Mouse (Mus musculus) liver, embryonic 11.5 days (tissue): ENCODE data around the gene Psmd4. TPM values are rescaled to one million over a fixed set of nuclear protein-coding genes. Genes with fewer than 3 reads are reported as not detected.

Experiments
- ATAC-seq: fragments of 200-750 bp; cut with Nextera tagmentation; replicated peaks from 2 replicates; pipeline ENCODE4 v1.8.0; 2017; ENCODE audit warnings: moderate number of reproducible peaks, mild to moderate bottlenecking, moderate TSS enrichment, moderate library complexity; ENCODE audit not compliant: low FRiP score
- DNase-seq: peaks from one replicate; pipeline ENCODE4 v3.0.0-alpha.2; 2017; ENCODE audit warnings: low spot score
- H3K27ac ChIP-seq: fragments of 300-500 bp; sonication (generic); 2 replicates; pipeline ENCODE4 v1.5.1; 2014; ENCODE audit warnings: mild to moderate bottlenecking, low read depth, low read length, control low read depth
- H3K27me3 ChIP-seq: fragments of 300-500 bp; sonication (generic); replicated peaks from 2 replicates; pipeline ENCODE4 v1.6.1; 2014; ENCODE audit warnings: low read length, mixed read lengths; ENCODE audit not compliant: control insufficient read depth, insufficient read depth
- H3K36me3 ChIP-seq: fragments of 300-500 bp; sonication (generic); 2 replicates; pipeline ENCODE4 v1.6.1; 2014; ENCODE audit warnings: mild to moderate bottlenecking, low read length, moderate library complexity, mixed read lengths; ENCODE audit not compliant: control insufficient read depth, insufficient read depth
- H3K4me1 ChIP-seq: fragments of 300-500 bp; sonication (generic); replicated peaks from 2 replicates; pipeline ENCODE4 v1.6.1; 2014; ENCODE audit warnings: low read length, mixed read lengths; ENCODE audit not compliant: control insufficient read depth, insufficient read depth
- H3K4me2 ChIP-seq: fragments of 300-500 bp; sonication (generic); 2 replicates; pipeline ENCODE4 v1.6.1; 2014; ENCODE audit warnings: mild to moderate bottlenecking, control low read depth, moderate library complexity
- H3K4me3 ChIP-seq: fragments of 300-500 bp; sonication (generic); 2 replicates; pipeline ENCODE4 v1.5.1; 2014; ENCODE audit warnings: low read depth, low read length, control low read depth
- H3K9ac ChIP-seq: fragments of 300-500 bp; sonication (generic); 2 replicates; pipeline ENCODE4 v1.6.1; 2014; ENCODE audit warnings: low read depth, low read length, control low read depth
- H3K9me3 ChIP-seq: fragments of 300-500 bp; sonication (generic); 2 replicates; pipeline ENCODE4 v1.6.1; 2016; ENCODE audit warnings: low read length, inconsistent platforms, mixed read lengths; ENCODE audit not compliant: control insufficient read depth
- WGBS: fragments of 180-500 bp; shearing (Covaris S2); extraction: QIAGEN DNeasy Blood & Tissue Kit; methylation state at CpG from one replicate; pipeline ENCODE4 v1.1.7; 2014; 5-methylcytosine and 5-hydroxymethylcytosine counted together
- polyA plus RNA-seq: library from polyadenylated mRNA; unstranded; fragments of >200 nt; fragmentation: Nextera tagmentation; extraction: Ambion mirVana; gene quantifications from 2 replicates; pipeline ENCODE4 v1.2.1, GENCODE M21; 2014

The Psmd4 gene
- polyA plus RNA-seq, 1 experiment from 2014 or later: 290 TPM

DNA sequence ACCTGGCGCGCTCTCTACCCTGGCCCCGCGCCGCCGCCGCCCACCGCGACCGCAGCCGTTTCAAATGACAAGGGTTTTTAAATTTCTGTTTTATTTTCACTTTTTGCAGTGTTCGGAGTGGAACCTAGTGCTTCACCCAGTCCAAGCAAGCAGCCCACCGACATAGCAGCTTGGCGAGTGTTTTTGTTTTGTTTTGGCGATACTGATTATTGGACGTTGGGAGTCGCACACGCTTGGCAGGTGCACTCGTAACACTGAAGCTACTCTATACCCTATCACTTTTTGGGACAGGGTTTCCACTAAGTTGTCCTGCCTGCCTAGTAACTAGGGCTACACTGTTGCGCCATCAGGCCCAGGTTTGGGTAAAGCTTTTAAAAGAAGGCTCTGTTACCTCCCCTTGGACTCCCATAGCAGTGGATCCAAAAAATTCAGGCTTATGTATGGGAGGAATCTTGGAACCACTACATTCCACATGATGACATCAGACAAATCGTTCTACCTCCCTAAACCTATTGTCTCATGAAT, 25.8 kb downstream of the Psmd4 start:
- H3K36me3 ChIP-seq: peaks cover 7% of the 10 kb centered on the region; the same call in 1 of the 2 replicates
- WGBS: 5% methylated on average over 21 of the region's 21 CpGs
- H3K9me3 ChIP-seq: no peaks in the 10 kb centered on the region
- DNase-seq (no peak), ATAC-seq (no peak)
- peak overlapping the region; percentile 72 for H3K4me2 ChIP-seq
- peak overlapping the region; percentile 92 for H3K4me3 ChIP-seq
- peak overlapping the region; percentile 82 for H3K9ac ChIP-seq
- peak overlapping the region; percentile 97 for H3K27ac ChIP-seq
- H3K4me1 ChIP-seq: peaks cover 21% of the 10 kb centered on the region
- H3K27me3 ChIP-seq: no peaks in the 10 kb centered on the region

DNA sequence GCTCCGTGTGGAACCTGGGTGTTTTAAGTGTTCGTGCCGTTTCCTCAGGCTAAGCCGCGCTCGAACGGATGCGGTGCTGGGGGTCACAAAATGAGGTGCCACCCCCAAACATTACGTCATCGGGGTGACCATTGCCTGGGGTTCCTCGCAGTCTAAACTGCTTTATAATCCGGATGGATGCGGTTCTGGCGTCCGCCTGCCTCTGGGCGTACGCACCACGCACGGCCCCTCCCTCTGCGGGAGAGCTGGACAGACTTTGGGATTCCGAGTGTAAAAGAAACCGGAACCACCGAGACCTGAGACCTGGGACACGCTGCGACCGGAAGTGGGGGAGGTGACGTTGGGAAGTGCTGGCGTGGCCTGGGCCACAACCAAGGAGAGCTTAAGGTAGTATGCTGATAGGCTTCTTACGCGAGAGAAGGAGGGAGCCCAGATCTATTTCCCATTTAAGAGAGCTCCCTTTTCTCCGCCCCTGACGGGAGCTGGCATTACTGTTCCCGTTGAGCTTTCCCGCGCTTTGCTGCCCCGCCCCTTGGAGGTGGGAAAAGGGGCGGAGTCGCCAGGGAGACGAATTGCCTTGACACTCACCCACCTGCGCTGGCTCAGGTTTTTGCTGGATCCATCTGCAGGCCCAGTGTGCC, 26.4 kb downstream of the Psmd4 start:
- under 1% methylated on average over 40 of the region's 40 CpGs for WGBS
- Histone ChIP-seq H3K9me3 (no peaks in the 10 kb centered on the region), H3K4me1 (peaks cover 21% of the 10 kb centered on the region), H3K27me3 (no peaks in the 10 kb centered on the region), H3K4me2 (peak overlapping the region; percentile 72), H3K27ac (peak overlapping the region; percentile 97), H3K9ac (peak overlapping the region; percentile 82), H3K4me3 (peak overlapping the region; percentile 92), H3K36me3 (peaks cover 12% of the 10 kb centered on the region)
- ATAC-seq: peak; percentile 76
- DNase-seq: peak; percentile 95

DNA sequence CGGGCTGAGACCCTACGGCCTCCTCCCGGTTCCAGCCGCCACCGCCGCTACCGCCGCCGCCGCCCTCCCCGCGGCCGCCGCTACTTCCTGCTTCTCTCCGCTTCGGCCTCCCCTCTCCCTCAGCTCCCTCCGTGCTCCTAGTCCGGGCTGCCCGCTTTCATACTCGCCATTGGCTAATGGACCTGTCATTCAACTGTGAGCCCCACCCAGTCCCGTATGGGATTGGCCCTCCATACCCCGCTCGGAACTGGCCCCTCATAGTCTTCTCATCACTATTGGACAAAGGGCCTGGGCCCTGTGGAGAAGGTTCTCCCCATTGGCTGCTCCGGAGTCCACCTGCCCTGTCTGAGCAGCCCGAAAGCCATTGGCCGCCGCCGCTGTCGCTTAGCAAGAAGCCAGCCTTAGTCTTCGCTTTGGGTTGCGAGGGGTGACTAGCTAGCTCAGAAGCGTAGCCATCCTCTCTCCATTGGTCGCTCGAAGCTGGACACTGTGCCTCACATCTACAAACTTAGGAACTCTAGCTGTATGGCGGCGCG, 27.0 kb downstream of the Psmd4 start, which contains the start of gene Zfp687:
Gene Zfp687, minus strand, starts transcription at position 112 of the 536 bp plus-strand sequence.
- H3K27ac ChIP-seq: peak within 1 kb of the TSS; percentile 97
- peak; percentile 98 for DNase-seq
- WGBS: under 1% methylated on average over 37 of the region's 37 CpGs
- H3K4me3 ChIP-seq: peak within 1 kb of the TSS; percentile 92
- ATAC-seq: peak; percentile 97
- H3K4me2 ChIP-seq: peak within 1 kb of the TSS; percentile 97
- H3K9ac ChIP-seq: peak within 1 kb of the TSS; percentile 89
- H3K36me3 ChIP-seq: peaks cover 17% of the 10 kb centered on the region
- H3K27me3 ChIP-seq: no peaks in the 10 kb centered on the region
- H3K9me3 ChIP-seq: no peaks in the 10 kb centered on the region
- H3K4me1 ChIP-seq: peaks cover 21% of the 10 kb centered on the region

DNA sequence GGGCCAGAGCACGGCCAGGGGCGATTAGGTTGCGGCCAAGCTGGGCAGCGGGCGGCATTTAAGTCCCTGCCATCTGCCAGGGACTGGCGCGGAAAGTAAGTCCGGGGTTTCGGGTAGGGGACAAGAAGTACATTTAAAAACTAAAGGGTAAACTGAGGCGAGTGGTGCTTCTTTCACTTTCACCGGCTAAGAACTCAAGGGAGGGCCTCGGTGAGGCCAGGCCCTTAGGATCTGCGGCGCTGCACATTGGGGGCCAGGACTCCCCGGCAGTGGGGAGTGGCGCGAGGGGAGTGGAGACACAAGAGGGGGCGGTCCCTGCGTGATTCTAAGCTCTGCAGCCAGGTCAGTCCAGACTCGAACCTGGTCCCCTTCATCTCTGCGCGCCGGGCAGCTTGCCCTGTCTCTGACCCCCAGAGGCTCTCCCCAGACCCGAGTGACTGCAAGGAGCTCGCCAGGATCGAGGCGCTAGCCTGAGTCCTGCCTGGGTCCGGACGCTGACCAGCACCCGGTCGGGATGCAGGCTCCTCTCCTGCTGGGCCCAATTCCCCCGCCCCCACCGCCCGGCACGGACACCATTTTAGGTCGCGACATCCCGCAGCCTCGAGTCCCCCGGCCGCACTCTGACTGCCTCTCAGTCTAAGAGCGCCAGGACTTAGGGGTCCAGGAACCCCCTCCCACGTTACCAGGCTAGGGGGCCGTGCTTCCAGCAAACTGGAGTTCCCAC, 27.8 kb downstream of the Psmd4 start:
- Histone ChIP-seq H3K4me2 (peak overlapping the region; percentile 97), H3K4me1 (peaks cover 21% of the 10 kb centered on the region), H3K27ac (peak overlapping the region; percentile 97), H3K9me3 (no peaks in the 10 kb centered on the region), H3K36me3 (peaks cover 23% of the 10 kb centered on the region), H3K9ac (peak overlapping the region; percentile 89), H3K4me3 (peak overlapping the region; percentile 92), H3K27me3 (no peaks in the 10 kb centered on the region)
- ATAC-seq (peak; percentile 13), DNase-seq (peak; percentile 75)
- 2% methylated on average over 44 of the region's 44 CpGs for WGBS

DNA sequence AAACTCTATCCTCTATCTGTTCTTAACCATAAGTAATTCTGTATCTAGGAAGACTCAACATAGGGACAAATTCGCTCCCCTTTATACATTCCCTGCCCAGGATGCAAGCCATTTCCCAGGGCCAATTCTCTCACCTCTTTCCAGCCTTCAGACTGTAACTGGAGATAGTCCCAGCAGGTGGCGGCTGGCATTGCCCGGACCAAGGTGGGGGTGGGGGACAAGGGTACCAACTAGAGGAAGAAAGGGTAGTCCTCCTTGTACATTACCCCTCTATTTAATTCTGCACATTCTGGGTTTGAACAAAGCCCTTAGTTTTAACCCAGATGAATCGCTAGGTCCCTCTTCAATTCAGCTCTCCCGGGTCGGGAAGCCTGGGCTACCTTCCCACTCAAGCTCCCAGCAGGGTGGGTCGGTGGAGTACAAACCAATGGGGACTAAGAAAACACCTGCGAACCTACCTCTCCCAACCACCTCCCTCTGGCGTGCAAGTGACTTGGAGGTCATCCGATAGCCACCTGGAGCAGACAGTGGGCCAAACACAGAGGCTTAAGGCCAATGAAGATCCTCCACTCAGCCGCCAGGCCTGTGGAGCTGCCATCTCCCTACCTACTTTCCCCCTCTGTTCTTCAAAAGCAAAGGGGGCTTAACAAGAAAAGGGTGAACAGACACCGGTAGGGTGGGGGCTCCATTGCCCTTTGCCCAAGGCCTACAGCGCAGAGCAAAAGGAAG, 28.6 kb downstream of the Psmd4 start:
- Histone ChIP-seq H3K4me1 (peaks cover 21% of the 10 kb centered on the region), H3K36me3 (peaks cover 31% of the 10 kb centered on the region), H3K4me2 (peak overlapping the region; percentile 97), H3K27me3 (no peaks in the 10 kb centered on the region), H3K9ac (peak overlapping the region; percentile 89), H3K9me3 (no peaks in the 10 kb centered on the region), H3K4me3 (peak overlapping the region; percentile 92), H3K27ac (peak overlapping the region; percentile 97; the same call in 1 of the 2 replicates)
- DNase-seq (no peak), ATAC-seq (no peak)
- WGBS: 20% methylated on average over 13 of the region's 13 CpGs

DNA sequence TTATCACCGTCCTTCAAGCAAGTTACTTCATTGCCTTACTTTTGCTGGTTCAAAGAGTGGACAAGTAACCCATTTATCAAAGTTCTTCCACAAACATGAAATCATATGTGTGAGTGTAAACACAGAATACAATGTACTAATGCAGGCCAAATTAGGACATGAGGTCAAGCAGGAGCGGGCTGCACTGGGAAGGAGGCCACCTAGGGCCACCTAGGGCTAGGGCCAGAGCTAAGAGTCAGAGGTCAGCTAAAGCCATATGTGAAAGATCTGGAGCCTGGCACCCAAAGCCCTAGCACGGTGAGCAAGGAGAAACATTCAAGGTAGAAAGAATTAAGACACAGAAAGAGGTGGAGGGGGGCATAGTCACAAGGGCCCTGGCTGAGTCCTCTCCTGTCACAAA, 29.4 kb downstream of the Psmd4 start:
- Histone ChIP-seq H3K36me3 (peaks cover 39% of the 10 kb centered on the region), H3K4me3 (0 out of 2 replicates have a peak overlapping the region, but pooled peaks have one; percentile 92), H3K4me2 (peak overlapping the region; percentile 97), H3K4me1 (peaks cover 21% of the 10 kb centered on the region), H3K27me3 (no peaks in the 10 kb centered on the region), H3K27ac (no peak overlapping the region), H3K9ac (peak overlapping the region; percentile 89), H3K9me3 (no peaks in the 10 kb centered on the region)
- WGBS: 86% methylated on average over 3 of the region's 3 CpGs
- no peak for ATAC-seq
- no peak for DNase-seq

DNA sequence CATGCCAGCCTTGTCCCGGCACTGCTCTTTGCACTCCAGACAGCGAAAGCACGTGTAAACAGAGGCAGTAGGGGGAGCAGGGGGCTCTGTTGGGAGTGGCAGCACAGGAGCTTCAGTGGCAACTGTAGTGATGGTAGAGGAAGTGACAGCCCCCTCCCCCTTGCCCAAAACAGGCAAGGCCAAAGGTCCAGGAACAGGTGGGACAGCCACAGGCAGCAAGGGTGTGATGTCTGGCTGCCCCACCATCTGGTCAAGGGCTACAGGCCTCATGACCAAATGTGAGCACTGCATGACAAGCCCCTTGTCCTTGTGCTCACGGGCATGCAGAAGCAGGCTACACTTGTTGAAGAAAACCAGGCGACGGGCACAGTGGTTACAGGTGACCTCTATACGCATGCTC, 32.0 kb downstream of the Psmd4 start:
- Histone ChIP-seq H3K36me3 (peaks cover 52% of the 10 kb centered on the region), H3K9ac (no peak overlapping the region), H3K4me1 (peaks cover 14% of the 10 kb centered on the region), H3K4me3 (no peak overlapping the region), H3K4me2 (no peak overlapping the region), H3K9me3 (no peaks in the 10 kb centered on the region), H3K27ac (no peak overlapping the region), H3K27me3 (no peaks in the 10 kb centered on the region)
- DNase-seq: no peak
- ATAC-seq: no peak
- 76% methylated on average over 7 of the region's 7 CpGs for WGBS

DNA sequence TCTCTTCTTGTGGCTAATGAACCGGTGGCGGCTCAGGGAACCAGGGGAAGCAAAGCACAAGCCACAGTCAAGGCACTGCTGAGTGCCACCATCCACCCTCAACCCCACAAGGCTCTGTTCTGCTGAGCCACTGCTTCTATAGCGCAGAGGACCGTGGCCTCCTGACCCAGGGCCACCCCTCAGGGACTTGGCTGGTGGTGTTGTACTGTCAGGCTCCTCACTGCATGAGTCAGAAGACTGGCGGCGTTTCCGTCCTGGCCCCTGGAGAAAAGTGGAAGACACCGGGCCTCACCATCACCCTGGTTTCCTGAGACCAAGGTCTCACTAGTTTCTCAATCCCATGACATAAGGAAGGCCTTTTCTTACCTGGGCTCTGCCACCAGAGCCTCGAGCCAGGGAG, 34.7 kb downstream of the Psmd4 start:
- ATAC-seq (no peak), DNase-seq (no peak)
- Histone ChIP-seq H3K4me2 (no peak overlapping the region), H3K9me3 (no peaks in the 10 kb centered on the region), H3K27me3 (no peaks in the 10 kb centered on the region), H3K9ac (no peak overlapping the region), H3K27ac (no peak overlapping the region), H3K4me3 (no peak overlapping the region), H3K36me3 (peaks cover 61% of the 10 kb centered on the region), H3K4me1 (no peaks in the 10 kb centered on the region)
- 85% methylated on average over 9 of the region's 9 CpGs for WGBS
